Mouse (Mus musculus) layer of hippocampus, postnatal 14 days (tissue): ENCODE measurements around the gene Mafb. TPM values are rescaled to one million over a fixed set of nuclear protein-coding genes. Genes with fewer than 3 reads are reported as not detected.

Experiments used
- DNase-seq, 2 experiments: peaks; one replicate each; pipeline ENCODE4 v3.0.0; 2021 to 2022; ENCODE audit warnings: low spot score in 2 of 2, mixed read lengths in 1 of 2
- total RNA-seq, 2 experiments: library from RNA; stranded (reverse); gene quantifications; 2 replicates each; pipeline ENCODE4 v1.2.3; 2021

Mafb gene
- total RNA-seq, 2 experiments from 2014 or later: 11.5 to 12.4 TPM

GRCm38 (mm10) chr2:160364666-160365065, 2.2 kb downstream of the Mafb start:
- no peak for DNase-seq

- DNase-seq: no peak
Observed at GRCm38 (mm10) chr2:160364128-160364650, 2.7 kb downstream of the Mafb start.

- no peak for DNase-seq
Observed at GRCm38 (mm10) chr2:160363201-160363600, 3.7 kb downstream of the Mafb start.

GRCm38 (mm10) chr2:160361442-160362121, 5.3 kb downstream of the Mafb start:
- DNase-seq: no peak

- no peak for DNase-seq
Observed at GRCm38 (mm10) chr2:160360234-160360874, 6.5 kb downstream of the Mafb start.

DNA sequence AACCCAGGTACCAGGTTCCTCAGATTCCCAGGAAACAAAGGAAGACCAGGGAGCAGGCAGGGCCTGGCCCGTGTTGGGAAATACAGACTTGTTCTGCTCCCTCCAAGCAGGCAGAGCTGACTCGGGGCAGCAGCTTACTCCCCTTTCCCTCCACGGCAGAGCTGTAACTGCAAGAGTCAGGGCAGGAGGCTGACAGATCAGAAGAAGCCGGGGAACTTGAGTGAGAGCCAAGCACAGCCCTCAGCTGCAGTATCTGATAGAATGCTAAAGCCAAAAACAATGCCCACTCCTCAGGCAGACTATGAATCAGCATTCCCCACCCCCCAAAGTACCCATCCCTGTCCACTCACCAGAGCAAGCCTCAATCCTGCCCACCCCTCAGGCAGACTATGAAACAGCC, 8.0 kb downstream of the Mafb start:
- no peak for DNase-seq

GRCm38 (mm10) chr2:160357442-160357841, 9.4 kb downstream of the Mafb start:
- no peak for DNase-seq

DNA sequence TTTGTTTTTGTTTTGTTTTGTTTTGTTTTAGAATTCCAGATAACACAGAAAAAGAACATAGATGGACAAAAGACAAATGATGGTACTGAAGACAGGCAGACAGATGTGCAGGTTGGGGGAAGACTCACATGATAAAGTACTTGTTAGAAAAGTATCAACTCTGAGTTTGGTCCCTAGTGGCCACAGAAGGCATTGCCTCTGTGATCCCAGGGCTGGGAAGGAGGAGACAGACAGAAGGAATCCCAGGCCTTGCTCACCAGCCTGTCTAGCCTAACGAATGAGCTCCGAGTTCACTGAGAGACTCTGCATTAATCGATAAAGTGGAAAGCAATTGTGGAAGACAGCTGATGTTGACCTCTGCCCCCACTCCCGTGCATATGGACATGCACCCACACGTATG, 10.7 kb downstream of the Mafb start:
- DNase-seq: no peak

GRCm38 (mm10) chr2:160354319-160354718, 12.5 kb downstream of the Mafb start:
- DNase-seq: no peak

GRCm38 (mm10) chr2:160353581-160353980, 13.3 kb downstream of the Mafb start:
- DNase-seq: no peak

DNA sequence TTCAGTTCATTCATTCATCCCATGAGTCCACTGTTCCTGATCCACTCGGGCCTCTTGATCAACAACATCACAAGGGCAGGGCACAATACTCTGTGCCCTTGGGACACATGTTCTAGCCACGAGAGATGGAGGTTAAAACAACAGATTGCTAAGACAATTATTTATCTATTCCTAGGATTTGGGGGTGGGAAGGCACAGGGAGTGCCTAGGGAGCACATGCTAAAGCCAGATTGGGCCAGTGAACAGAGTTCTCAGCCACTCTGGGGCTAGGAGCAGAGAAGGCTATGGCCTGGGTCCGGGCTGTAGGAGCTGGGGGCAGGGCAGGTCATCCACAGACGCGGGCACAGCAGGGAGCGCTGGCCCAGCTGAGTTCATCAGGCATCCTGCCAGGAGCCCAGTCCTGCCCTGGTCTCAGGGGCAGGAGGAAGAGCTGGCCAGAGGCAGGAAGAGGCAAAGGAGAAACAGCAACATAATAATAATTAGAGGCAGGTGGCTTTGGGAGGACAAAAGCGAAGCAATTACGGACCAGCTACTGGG, 15.8 kb downstream of the Mafb start:
- no peak for DNase-seq

DNA sequence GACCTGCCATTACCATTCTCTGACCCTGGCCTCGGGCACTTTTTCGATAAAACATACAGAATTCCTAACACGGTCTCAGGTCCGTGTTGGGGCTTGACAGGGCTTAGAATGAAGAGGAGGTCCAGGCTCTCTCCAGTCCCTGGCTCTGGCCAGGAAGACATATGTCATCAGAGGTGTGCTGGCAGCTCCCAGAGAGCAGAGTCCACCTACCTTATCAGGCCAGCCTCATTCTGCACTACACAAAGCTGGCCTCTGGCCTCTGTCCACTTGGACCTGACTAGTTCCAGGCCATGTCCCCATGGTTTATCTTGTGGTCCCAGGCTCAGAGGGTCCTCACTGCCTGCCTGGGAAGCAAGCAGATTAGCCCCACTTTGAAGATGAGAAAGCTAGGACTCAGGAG, 17.3 kb downstream of the Mafb start:
- no peak for DNase-seq

GRCm38 (mm10) chr2:160348796-160349195, 18.1 kb downstream of the Mafb start:
- DNase-seq: no peak

DNA sequence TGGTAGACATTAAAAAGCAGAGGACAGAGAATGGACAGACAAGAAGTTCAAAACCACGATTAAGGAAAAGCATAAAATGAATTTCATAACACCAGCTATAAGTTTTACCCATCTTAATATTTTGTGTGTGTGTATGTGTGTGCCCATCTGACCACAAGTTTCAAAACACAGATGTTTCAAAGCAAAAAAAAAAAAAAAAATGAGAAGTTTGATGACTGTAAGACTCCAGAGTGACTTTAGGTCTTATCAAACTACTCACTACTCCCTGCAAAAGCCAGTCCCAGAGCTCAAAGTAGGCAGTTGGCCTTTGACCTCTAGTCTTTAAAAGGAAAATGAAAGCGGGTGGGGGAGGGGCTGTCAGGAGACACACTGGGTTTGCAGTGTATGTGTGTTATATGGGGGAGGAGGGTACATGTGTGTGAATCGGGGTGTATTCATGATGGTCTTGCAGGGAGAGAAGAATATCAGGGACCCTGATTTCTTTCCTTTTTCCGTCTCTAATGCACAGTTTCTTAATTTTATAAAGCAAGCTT, 18.7 kb downstream of the Mafb start:
- no peak for DNase-seq

DNA sequence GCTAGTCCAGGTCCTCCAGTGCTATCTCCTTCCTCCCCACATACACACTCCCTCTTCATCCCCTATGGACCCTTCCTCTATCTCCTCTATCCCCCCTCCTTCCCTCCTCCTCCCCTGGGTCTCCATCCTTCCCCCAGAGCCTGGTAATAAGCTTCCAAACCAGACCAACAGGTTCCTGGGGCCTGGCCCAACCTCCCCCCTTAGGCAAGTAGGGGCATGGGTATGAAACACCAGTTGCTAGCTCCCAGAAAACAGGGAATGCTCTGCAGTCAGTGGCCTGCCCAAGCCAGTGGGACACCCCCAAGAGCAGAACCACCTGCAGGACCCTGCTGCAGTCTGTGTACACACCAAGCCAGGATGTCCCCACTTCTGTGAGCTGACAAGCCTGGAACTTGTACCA, 21.2 kb downstream of the Mafb start:
- no peak for DNase-seq

DNA sequence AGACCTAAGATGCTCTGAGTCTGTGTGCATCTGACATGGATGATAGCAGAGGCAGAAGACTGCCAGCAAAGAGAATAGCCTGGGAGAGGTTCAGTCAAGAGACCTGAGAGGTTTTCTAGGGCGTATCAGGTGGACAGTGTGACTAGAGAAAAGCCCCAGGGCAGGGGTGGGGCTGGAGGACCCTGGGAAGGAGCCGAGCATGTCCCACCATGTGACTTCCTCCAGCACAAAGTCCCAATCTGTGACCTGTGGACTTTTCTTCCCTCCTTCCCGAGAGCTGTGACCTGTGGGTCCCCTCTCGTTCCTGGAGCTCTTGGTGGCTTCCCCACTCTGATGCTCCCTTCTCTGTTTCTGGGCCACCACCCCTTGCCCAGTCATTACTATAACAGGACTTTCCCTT, 26.7 kb downstream of the Mafb start:
- no peak for DNase-seq

- DNase-seq: no peak
Observed at GRCm38 (mm10) chr2:160339595-160339994, 27.3 kb downstream of the Mafb start.

- DNase-seq: no peak
Observed at GRCm38 (mm10) chr2:160336053-160336452, 30.8 kb downstream of the Mafb start.

GRCm38 (mm10) chr2:160335043-160335442, 31.8 kb downstream of the Mafb start:
- no peak for DNase-seq

GRCm38 (mm10) chr2:160334111-160334661, 32.7 kb downstream of the Mafb start, which contains the start of gene Gm826:
Gene Gm826, minus strand, starts transcription at chr2:160334162.
- DNase-seq: no peak

DNA sequence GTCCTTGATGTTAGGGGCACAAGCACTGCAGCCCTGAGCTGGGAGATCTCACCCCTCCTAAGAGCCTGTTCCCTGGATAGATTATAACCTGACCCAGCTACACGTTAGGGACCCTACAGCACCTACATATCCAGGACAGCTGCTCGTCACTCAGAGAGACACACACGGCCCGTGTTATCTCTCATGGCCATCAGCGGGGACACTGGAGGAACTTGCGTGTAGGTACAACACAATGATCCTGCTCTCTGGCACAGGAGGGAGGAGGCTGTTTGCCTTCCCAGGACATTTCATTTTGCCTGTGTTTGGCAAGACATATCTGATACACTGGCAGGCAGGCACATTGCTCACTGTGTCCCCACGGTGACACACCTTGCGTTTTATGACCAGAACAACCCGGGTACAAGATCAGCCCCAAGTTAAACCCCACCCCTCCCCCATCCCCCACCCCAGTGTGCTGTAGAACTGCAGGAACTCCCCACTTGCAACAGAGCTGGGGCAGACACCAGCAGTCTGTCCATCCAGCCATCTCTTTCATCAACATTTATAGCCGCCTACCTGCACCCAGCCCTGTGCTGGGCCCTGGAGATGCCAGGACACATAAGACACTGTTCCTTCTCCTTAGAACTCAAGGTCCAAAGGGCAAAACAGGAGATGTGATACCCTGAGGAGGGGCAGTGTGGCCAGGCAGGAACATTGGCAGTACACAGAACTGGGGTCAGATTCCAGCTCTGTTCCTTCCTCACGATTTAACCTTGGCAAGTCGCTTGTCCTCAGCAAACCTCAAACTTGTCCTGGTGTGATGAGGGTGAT, 34.1 kb downstream of the Mafb start:
- no peak for DNase-seq
